Mouse (Mus musculus) embryonic facial prominence, embryonic 12.5 days (tissue): ENCODE measurements around the gene Pcsk2. TPM values are rescaled to one million over a fixed set of nuclear protein-coding genes. Genes with fewer than 3 reads are reported as not detected.

Source experiments
- ATAC-seq: fragments of 200-750 bp; cut with Nextera tagmentation; 2 replicates; pipeline ENCODE4 v1.8.0; 2017; ENCODE audit not compliant: insufficient number of reproducible peaks, insufficient read depth, low FRiP score, low TSS enrichment
- H3K27ac ChIP-seq: fragments of 300-500 bp; sonication (generic); 2 replicates; pipeline ENCODE4 v1.5.1; 2016; ENCODE audit warnings: mild to moderate bottlenecking
- H3K27me3 ChIP-seq: fragments of 300-500 bp; sonication (generic); 2 replicates; pipeline ENCODE4 v1.6.1; 2016; ENCODE audit warnings: mild to moderate bottlenecking, moderate library complexity
- H3K36me3 ChIP-seq: fragments of 300-500 bp; sonication (generic); 2 replicates; pipeline ENCODE4 v1.6.1; 2016; ENCODE audit warnings: mild to moderate bottlenecking
- H3K4me1 ChIP-seq: fragments of 300-500 bp; sonication (generic); 2 replicates; pipeline ENCODE4 v1.6.1; 2016
- H3K4me2 ChIP-seq: fragments of 300-500 bp; sonication (generic); replicated peaks from 2 replicates; pipeline ENCODE4 v1.6.1; 2016; ENCODE audit warnings: mild to moderate bottlenecking, moderate library complexity
- H3K4me3 ChIP-seq: fragments of 300-500 bp; sonication (generic); 2 replicates; pipeline ENCODE4 v1.5.1; 2016; ENCODE audit warnings: mild to moderate bottlenecking
- H3K9ac ChIP-seq: fragments of 300-500 bp; sonication (generic); 2 replicates; pipeline ENCODE4 v1.6.1; 2016; ENCODE audit warnings: mild to moderate bottlenecking, moderate library complexity
- H3K9me3 ChIP-seq: fragments of 300-500 bp; sonication (generic); 2 replicates; pipeline ENCODE4 v1.6.1; 2016; ENCODE audit warnings: mild to moderate bottlenecking, moderate library complexity
- WGBS: fragments of 180-500 bp; shearing (Covaris S2); methylation state at CpG from one replicate; pipeline ENCODE4 v1.1.7; 2016; 5-methylcytosine and 5-hydroxymethylcytosine counted together
- polyA plus RNA-seq: library from polyadenylated mRNA; unstranded; fragments of >200 nt; fragmentation: Nextera tagmentation; extraction: Ambion mirVana; gene quantifications from 2 replicates; pipeline ENCODE4 v1.2.1, GENCODE M21; 2016

Gene Pcsk2
- polyA plus RNA-seq, 1 experiment from 2014 or later = 1.3 TPM

DNA sequence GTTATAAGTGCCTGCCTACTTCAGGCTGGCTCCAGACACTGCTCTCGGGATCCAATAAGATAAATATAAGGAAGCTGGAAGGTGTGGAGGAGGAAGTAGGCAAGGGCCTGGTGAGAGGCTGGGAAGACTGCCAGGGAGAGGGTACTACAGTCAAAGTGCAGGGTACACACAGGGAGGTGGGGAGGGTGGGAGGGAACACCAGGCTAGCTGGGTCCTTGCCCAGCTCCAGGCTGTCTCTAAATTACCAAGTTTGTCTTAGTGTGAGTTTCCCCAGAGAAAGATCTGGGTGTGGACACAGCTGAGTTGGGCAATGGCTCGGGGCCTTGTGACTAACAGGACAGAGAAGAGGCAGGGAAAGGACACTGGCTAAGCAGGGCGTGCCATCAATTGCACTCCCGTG, 300.8 kb downstream of the Pcsk2 start:
- no peak for ATAC-seq
- WGBS = 71% methylated on average over 4 of the region's 4 CpGs

DNA sequence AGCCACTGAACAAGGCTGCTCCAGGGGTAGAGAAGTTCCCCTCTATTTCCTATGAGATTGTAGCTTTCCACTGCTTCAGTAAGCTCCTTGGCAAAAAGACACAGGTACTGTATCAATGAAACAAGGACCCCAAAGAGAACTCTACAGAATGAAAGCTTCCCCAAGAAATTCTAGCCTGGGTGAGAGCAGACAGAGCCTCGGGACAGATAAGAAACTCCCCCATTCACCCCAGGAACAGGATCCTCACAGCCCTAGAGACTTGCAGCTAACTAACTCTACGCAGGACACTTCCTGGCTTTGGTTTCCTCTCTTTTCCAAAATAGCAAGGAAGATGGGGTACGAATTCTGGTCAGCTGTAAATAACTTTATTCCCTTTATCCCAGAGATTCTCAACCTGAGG, 301.3 kb downstream of the Pcsk2 start:
- 56% methylated on average over 3 of the region's 3 CpGs for WGBS
- no peaks in the 10 kb centered on the region for H3K9me3 ChIP-seq
- no peak for ATAC-seq

More for the DNA sequence above, 300.8 kb downstream of the Pcsk2 start:
- no peaks in the 10 kb centered on the region for H3K27me3 ChIP-seq
- H3K27ac ChIP-seq = no peak overlapping the region
- no peak overlapping the region for H3K4me3 ChIP-seq
- no peaks in the 10 kb centered on the region for H3K36me3 ChIP-seq
- H3K9ac ChIP-seq = no peak overlapping the region
- H3K9me3 ChIP-seq = no peaks in the 10 kb centered on the region
- no peak overlapping the region for H3K4me2 ChIP-seq
- no peaks in the 10 kb centered on the region for H3K4me1 ChIP-seq

DNA sequence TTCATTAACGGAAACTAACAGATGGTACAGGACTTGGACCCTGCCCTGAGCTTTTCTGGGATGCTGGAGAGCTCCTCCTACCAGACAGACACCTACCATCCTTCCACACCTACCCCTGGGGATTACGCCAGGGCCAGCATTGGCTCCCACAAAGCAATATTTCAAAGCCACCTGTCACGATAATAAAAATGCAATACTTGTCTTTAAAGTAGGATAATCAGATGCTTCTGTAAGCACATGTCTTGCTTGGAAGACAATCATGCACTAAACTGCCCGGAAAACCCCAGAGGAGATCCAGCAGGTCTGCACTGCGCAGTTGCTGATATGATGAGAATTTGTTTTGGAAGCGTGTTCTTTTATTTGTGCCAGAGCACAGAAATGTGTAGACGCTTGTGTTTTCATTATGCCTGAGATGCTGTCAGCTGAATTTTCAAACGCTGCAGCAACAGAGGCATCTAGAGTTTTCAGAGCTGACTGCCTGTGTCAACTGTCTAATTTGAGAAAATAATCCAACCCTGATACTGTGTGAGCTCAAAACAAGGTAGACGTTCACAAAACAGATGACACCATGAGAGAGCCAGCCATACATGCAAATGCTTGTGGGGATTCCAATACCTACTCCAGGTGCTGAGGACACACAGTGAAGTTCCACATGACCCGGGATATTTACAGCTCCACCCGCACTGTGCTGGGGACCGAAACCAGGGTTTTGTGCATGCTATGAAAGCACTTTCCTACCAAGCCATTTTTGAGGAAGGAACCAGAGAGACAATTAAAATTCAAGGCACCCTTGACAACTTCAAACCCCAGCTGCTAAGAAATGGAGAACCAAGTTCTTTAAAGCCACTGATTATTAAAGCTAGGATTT, 305.6 kb downstream of the Pcsk2 start:
- Histone ChIP-seq H3K9ac (no peak overlapping the region), H3K9me3 (no peaks in the 10 kb centered on the region), H3K4me2 (no peak overlapping the region), H3K4me1 (no peaks in the 10 kb centered on the region), H3K27ac (no peak overlapping the region), H3K27me3 (no peaks in the 10 kb centered on the region), H3K4me3 (no peak overlapping the region), H3K36me3 (no peaks in the 10 kb centered on the region)
- 84% methylated on average over 12 of the region's 12 CpGs for WGBS
- ATAC-seq = no peak

More for the DNA sequence above, 301.3 kb downstream of the Pcsk2 start:
- no peak overlapping the region for H3K4me2 ChIP-seq
- no peaks in the 10 kb centered on the region for H3K27me3 ChIP-seq
- no peaks in the 10 kb centered on the region for H3K4me1 ChIP-seq
- H3K36me3 ChIP-seq = no peaks in the 10 kb centered on the region
- no peak overlapping the region for H3K4me3 ChIP-seq
- no peak overlapping the region for H3K9ac ChIP-seq
- H3K27ac ChIP-seq = no peak overlapping the region

DNA sequence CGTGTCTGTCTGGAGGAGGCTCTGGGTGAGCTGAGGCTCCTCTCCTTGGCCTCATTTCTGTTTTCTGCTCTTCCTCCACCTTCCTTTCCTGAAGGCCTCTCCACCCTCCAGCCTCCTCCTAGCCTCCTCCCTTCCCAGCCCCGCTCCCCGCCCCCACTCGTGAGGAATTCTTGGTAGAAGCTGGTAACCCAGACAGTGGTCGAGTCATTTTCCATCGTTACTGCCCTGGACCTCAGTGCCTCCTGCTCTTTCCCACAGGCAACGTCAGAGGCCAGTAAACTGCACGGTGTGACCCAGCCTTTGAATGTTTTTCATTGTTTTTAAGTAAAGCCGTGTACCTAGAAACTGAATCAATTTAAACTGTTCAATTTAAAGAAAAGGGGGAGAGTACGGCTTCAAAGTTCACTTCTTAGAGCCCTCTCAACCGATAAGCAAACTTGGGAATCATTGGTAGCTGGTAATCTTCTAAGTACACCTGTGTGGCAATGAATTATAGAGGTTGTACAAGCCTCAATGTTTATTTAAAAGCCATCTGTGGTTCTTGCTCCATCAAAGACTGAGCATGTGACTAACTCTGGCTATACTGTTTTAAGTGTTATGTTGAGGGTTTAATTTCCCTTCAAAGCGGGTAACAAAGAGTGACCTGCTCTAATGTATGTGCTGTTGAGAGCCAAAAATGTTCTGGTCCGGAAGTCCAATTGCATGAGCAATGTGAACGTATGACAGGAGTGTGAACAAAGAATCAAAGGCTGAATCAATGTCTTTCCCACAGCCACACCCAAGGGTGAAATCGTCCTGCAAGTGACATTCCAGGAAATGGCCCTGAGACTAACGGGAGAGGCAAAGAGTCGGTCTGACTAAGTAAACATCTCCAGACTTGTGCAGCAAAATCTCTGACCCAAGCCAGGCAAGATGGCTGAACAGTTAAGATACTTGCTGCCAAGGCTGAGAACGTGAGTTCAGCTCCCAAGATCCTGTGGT, 306.6 kb downstream of the Pcsk2 start:
- H3K4me1 ChIP-seq = no peaks in the 10 kb centered on the region
- no peak overlapping the region for H3K27ac ChIP-seq
- ATAC-seq = no peak
- WGBS = 63% methylated on average over 18 of the region's 18 CpGs
- no peaks in the 10 kb centered on the region for H3K36me3 ChIP-seq
- H3K9ac ChIP-seq = no peak overlapping the region
- no peak overlapping the region for H3K4me2 ChIP-seq
- H3K27me3 ChIP-seq = no peaks in the 10 kb centered on the region
- H3K4me3 ChIP-seq = no peak overlapping the region
- no peaks in the 10 kb centered on the region for H3K9me3 ChIP-seq

DNA sequence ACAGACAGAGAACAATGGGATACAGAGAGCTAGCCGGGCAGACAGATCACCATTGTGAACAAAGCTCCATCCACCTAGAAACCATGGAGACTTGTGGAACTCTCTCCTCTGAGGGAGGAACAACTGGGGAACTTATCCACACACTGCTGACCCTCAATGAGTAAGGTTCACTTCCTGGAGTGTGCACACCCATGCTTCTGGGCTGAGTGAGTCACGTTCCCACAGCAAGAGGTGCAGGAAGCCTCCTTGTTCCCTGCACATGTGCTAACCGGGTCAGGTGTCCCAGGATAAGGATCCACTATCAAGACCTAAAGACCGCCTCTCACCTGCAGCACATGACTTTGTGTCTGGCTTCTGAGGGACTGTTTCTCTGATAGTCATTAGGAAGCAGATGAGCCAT, 307.5 kb downstream of the Pcsk2 start:
- no peak overlapping the region for H3K9ac ChIP-seq
- ATAC-seq = no peak
- no peak overlapping the region for H3K4me2 ChIP-seq
- 75% methylated on average over 4 of the region's 4 CpGs for WGBS
- H3K27ac ChIP-seq = no peak overlapping the region
- H3K4me3 ChIP-seq = no peak overlapping the region
- no peaks in the 10 kb centered on the region for H3K36me3 ChIP-seq
- no peaks in the 10 kb centered on the region for H3K9me3 ChIP-seq
- no peaks in the 10 kb centered on the region for H3K4me1 ChIP-seq
- H3K27me3 ChIP-seq = no peaks in the 10 kb centered on the region

DNA sequence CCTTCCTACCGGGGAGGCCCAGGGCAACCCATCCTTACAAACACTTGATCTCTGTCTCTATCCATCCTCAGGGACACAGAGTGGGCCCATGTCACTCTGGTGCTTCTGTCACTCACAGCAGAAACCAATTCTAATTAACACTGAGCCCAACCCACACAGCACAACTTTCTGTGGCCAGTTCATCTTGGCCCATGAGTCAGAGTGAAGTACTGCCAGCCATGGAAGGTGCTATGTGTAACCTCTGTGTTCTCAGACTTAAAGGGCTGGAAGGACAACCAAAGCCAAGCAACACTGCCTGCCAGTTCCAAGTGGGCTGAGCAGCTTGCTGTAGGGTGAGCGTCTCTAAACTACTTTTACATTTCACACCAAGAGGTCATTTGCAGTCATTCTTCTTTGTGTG, 313.2 kb downstream of the Pcsk2 start:
- H3K4me2 ChIP-seq = no peak overlapping the region
- no peaks in the 10 kb centered on the region for H3K4me1 ChIP-seq
- WGBS = 80% methylated on average over 2 of the region's 2 CpGs
- H3K9ac ChIP-seq = no peak overlapping the region
- H3K27ac ChIP-seq = no peak overlapping the region
- no peaks in the 10 kb centered on the region for H3K27me3 ChIP-seq
- no peak for ATAC-seq
- H3K9me3 ChIP-seq = no peaks in the 10 kb centered on the region
- H3K4me3 ChIP-seq = no peak overlapping the region
- H3K36me3 ChIP-seq = no peaks in the 10 kb centered on the region

DNA sequence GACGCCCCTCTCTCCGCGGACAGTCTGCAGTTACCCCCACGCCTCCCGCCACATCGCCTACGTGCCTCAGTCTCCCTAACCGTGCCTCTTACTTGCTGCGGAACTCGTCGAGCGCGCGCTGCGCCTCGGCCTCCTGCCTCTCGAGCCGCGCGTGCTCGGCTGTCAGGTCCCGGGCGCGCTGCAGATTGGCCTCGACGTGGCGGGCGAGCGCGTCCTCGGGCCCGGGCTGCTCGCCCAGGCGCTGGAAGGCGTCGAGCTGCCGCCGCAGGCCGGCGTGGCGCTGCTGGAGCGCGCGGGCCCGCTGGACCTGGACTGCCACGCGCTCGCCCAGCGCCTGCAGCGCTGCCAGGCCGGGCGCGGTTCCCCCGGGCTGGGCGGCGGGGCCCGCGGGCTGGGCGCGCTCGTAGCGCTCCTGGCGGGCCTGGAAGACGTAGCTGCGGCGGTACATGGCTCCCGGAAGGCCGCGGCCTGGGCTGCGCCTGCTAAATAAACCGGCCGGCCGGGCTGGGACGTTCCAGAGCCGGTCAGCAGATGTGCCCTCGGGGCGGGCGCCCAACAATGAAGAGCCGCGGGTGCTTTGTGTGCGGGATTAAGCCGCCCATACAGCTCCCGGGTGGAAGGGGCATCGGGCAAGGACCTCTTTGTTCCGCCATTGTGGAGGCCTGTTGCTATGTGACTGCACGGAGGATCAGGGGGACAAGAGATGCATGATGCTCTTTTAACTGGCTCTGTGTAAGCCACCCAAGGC, 316.7 kb downstream of the Pcsk2 start, which contains the start of gene Bfsp1:
Bfsp1 (minus strand) TSS at position 690 of the 748 bp plus-strand sequence.
- peak within 1 kb of the TSS; percentile 80 for H3K9ac ChIP-seq
- H3K36me3 ChIP-seq = no peaks in the 10 kb centered on the region
- peak within 1 kb of the TSS; percentile 46 for H3K4me3 ChIP-seq
- 2% methylated on average over 78 of the region's 86 CpGs for WGBS
- no peaks in the 10 kb centered on the region for H3K9me3 ChIP-seq
- H3K27ac ChIP-seq = peak within 1 kb of the TSS; percentile 54; the same call in 1 of the 2 replicates
- no peaks in the 10 kb centered on the region for H3K4me1 ChIP-seq
- ATAC-seq = peak; percentile 74
- H3K27me3 ChIP-seq = no peaks in the 10 kb centered on the region
- H3K4me2 ChIP-seq = peak within 1 kb of the TSS; percentile 80

DNA sequence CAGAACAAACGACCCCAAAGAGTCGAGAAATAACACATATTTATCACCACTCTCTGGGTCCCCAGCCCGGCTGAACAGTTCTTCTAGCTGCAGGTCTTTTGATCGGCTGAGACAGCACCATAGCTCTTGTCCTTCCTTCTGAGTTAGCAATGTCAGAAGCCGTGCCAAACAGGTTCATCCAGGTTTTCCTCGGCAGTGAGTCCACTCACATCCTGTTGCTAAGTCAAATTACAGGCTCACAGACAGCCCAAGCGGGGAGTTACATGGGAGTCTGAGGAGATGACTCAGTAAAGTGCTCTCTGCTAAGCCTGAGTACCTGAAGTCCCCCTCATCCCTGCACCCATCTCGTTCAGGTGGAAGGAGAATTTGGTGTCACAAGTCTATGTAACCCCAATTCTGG, 318.6 kb downstream of the Pcsk2 start:
- no peak overlapping the region for H3K27ac ChIP-seq
- H3K9ac ChIP-seq = no peak overlapping the region
- H3K4me3 ChIP-seq = no peak overlapping the region
- no peak for ATAC-seq
- no peaks in the 10 kb centered on the region for H3K4me1 ChIP-seq
- WGBS = 65% methylated on average over 8 of the region's 8 CpGs
- no peak overlapping the region for H3K4me2 ChIP-seq
- H3K36me3 ChIP-seq = no peaks in the 10 kb centered on the region
- no peaks in the 10 kb centered on the region for H3K27me3 ChIP-seq
- H3K9me3 ChIP-seq = no peaks in the 10 kb centered on the region
